Mouse (Mus musculus): ENCODE data around the gene Slc6a15.

The Slc6a15 gene

GRCm38 (mm10) chr10:103367371-103368295, at the start of gene Slc6a15:
Gene Slc6a15 (plus strand): TSS chr10:103367783.
- DNase-seq = no peak

- no peak for DNase-seq
These were observed 45.6 kb upstream of the Slc6a15 start for GRCm38 (mm10) chr10:103321941-103322340.

GRCm38 (mm10) chr10:103323386-103323785, 44.2 kb upstream of the Slc6a15 start:
- DNase-seq = no peak

- DNase-seq = no peak
These were observed 33.3 kb upstream of the Slc6a15 start for GRCm38 (mm10) chr10:103334306-103334705.

- no peak for DNase-seq
These were observed 27.7 kb upstream of the Slc6a15 start for GRCm38 (mm10) chr10:103339928-103340327.

- DNase-seq = no peak
These were observed 20.8 kb upstream of the Slc6a15 start for GRCm38 (mm10) chr10:103346797-103347196.

- no peak for DNase-seq
These were observed 905 bp downstream of the Slc6a15 start for GRCm38 (mm10) chr10:103368296-103369080.

GRCm38 (mm10) chr10:103369081-103369420, 1.5 kb downstream of the Slc6a15 start:
- peak; percentile 38 for DNase-seq

- DNase-seq = peak; percentile 3
These were observed 34.6 kb downstream of the Slc6a15 start for GRCm38 (mm10) chr10:103402171-103402570.

- DNase-seq = no peak
These were observed 60.1 kb downstream of the Slc6a15 start for GRCm38 (mm10) chr10:103427717-103428116.

GRCm38 (mm10) chr10:103442588-103442987, 75.0 kb downstream of the Slc6a15 start:
- no peak for DNase-seq

- peak; percentile 19 for DNase-seq
These were observed 75.5 kb downstream of the Slc6a15 start for GRCm38 (mm10) chr10:103443070-103443469.

GRCm38 (mm10) chr10:103448340-103448739, 80.8 kb downstream of the Slc6a15 start:
- no peak for DNase-seq

- DNase-seq = no peak
These were observed 90.3 kb downstream of the Slc6a15 start for GRCm38 (mm10) chr10:103457896-103458295.

Data from lung, postnatal 14 days (tissue).